ENCODE assay signal across 8 mouse cellular contexts in the genomic region with DNA sequence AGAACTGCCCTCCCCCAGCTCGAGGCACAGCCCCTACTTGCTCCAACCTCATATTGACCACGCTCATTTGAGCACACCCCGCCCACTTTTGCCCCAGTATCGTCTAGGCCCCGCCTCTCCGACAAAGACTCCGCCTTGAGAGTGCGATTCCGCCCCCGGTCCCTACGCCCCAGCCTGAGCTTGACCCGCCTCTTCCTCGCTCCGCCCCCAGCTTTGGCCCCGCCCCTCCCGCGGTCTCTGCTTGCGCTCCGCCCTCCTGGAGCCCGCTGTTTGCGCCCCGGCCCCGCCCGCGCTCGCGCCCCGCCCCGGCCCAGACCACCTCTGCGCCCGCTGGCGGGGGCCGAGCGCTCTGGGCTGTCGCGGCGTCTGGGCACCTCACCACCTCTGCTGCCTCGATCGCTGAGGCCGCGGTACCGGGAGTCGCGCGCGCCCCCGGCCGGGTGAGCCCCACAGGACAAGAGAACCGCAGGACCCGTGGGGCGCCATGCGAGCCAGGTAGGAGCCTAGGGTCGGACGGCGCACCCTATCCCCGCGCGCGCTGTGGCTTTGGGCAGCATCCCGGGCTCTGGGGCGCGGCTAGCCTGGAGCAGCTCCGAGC. TPM values are rescaled to one million over a fixed set of nuclear protein-coding genes. Genes with fewer than 3 reads are reported as not detected.
DNase-seq lines count a peak whose midpoint lies in the region; ATAC-seq and TF ChIP-seq lines count a peak whose summit lies in the region.

A gene (plus strand): TSS at position 313 of the 598 bp plus-strand sequence.

- no peak for TF ChIP-seq POLR2A in ES-Bruce4 (IDR thresholded peaks at IDR 0.05; ENCODE audit: insufficient read depth, low read length)

- TF ChIP-seq EP300 in ES-Bruce4 (IDR thresholded peaks at IDR 0.05; ENCODE audit: insufficient read depth, low read depth, low read length): no peak

- H3K4me3 ChIP-seq in ES-Bruce4 (ENCODE audit: low read depth, low read length): peak within 1 kb of the TSS; percentile 72
- peak within 1 kb of the TSS; percentile 78 for H3K4me3 ChIP-seq in forebrain, embryonic 14.5 days (ENCODE audit: low read depth, low read length)
- H3K4me3 ChIP-seq in liver, embryonic 15.5 days (replicated peaks): peak within 1 kb of the TSS; percentile 63
- H3K4me3 ChIP-seq in neural tube, embryonic 11.5 days (ENCODE audit: low read depth, low read length): peak within 1 kb of the TSS; percentile 94
- H3K4me3 ChIP-seq in stomach, embryonic 16.5 days (replicated peaks; ENCODE audit: low read length): peak within 1 kb of the TSS; percentile 83

- H3K36me3 ChIP-seq in ES-Bruce4 (ENCODE audit: control insufficient read depth, insufficient read depth, low read length, poor library complexity, severe bottlenecking): no peaks in the 10 kb centered on the region
- no peaks in the 10 kb centered on the region for H3K36me3 ChIP-seq in forebrain, embryonic 14.5 days (ENCODE audit: control insufficient read depth, insufficient read depth, low read length)
- no peaks in the 10 kb centered on the region for H3K36me3 ChIP-seq in liver, embryonic 15.5 days (replicated peaks)
- H3K36me3 ChIP-seq in neural tube, embryonic 11.5 days (ENCODE audit: control insufficient read depth, insufficient read depth, low read length): no peaks in the 10 kb centered on the region
- H3K36me3 ChIP-seq in stomach, embryonic 16.5 days (ENCODE audit: control insufficient read depth, insufficient read depth, low read length): no peaks in the 10 kb centered on the region

- H3K27me3 ChIP-seq in ES-Bruce4 (ENCODE audit: control insufficient read depth, insufficient read depth, low read length, poor library complexity, severe bottlenecking): no peaks in the 10 kb centered on the region
- no peaks in the 10 kb centered on the region for H3K27me3 ChIP-seq in forebrain, embryonic 14.5 days (replicated peaks; ENCODE audit: control insufficient read depth, insufficient read depth, low read length)
- H3K27me3 ChIP-seq in liver, embryonic 15.5 days: peaks cover 41% of the 10 kb centered on the region
- H3K27me3 ChIP-seq in neural tube, embryonic 11.5 days (ENCODE audit: control insufficient read depth, insufficient read depth, low read length): no peaks in the 10 kb centered on the region
- H3K27me3 ChIP-seq in stomach, embryonic 16.5 days (ENCODE audit: control insufficient read depth, insufficient read depth, low read length): no peaks in the 10 kb centered on the region

- peak; percentile 89 for DNase-seq in cerebellum, adult 11-12 months
- peak; percentile 99 for DNase-seq in forebrain, embryonic 14.5 days (ENCODE audit: low spot score)
- peak; percentile 99 to 100 for DNase-seq in heart, postnatal 10 days
- DNase-seq in kidney, postnatal 4 days: peak; percentile 100
- peak; percentile 100 for DNase-seq in neural tube, embryonic 11.5 days (ENCODE audit: low spot score)

- H3K4me2 ChIP-seq in forebrain, embryonic 14.5 days (ENCODE audit: low read length): peak within 1 kb of the TSS; percentile 79
- peak within 1 kb of the TSS; percentile 68 for H3K4me2 ChIP-seq in liver, embryonic 15.5 days
- H3K4me2 ChIP-seq in neural tube, embryonic 11.5 days (ENCODE audit: low read depth): peak within 1 kb of the TSS; percentile 74
- peak within 1 kb of the TSS; percentile 67 for H3K4me2 ChIP-seq in stomach, embryonic 16.5 days (ENCODE audit: low read depth, low read length)

- under 1% methylated on average over 51 of the region's 63 CpGs for whole genome bisulfite sequencing in forebrain, embryonic 14.5 days
- under 1% methylated on average over 62 of the region's 63 CpGs for WGBS in liver, embryonic 15.5 days (ENCODE audit: insufficient replicate concordance)
- under 1% methylated on average over 50 of the region's 63 CpGs for WGBS in neural tube, embryonic 11.5 days
- WGBS in stomach, embryonic 16.5 days: under 1% methylated on average over 61 of the region's 63 CpGs

- H3K4me1 ChIP-seq in ES-Bruce4 (ENCODE audit: control insufficient read depth, insufficient read depth, low read length): peaks cover 7% of the 10 kb centered on the region
- peaks cover 18% of the 10 kb centered on the region for H3K4me1 ChIP-seq in forebrain, embryonic 14.5 days (ENCODE audit: control insufficient read depth, insufficient read depth, low read length)
- peaks cover 17% of the 10 kb centered on the region; the same call in 1 of the 2 replicates for H3K4me1 ChIP-seq in liver, embryonic 15.5 days (replicated peaks)
- H3K4me1 ChIP-seq in neural tube, embryonic 11.5 days (ENCODE audit: control insufficient read depth, insufficient read depth, low read length): peaks cover 18% of the 10 kb centered on the region
- peaks cover 31% of the 10 kb centered on the region for H3K4me1 ChIP-seq in stomach, embryonic 16.5 days (ENCODE audit: control insufficient read depth, insufficient read depth, low read length)

- intact Hi-C loops in heart, postnatal 10 days (cut with DNase I): loop anchor here (2.0 to 5.0 kb wide), 5 partner anchors 19 to 313 kb away; no protein-coding TSS in a partner anchor

- no peak for TF ChIP-seq CTCF in ES-Bruce4 (IDR thresholded peaks at IDR 0.05; ENCODE audit: low read depth, low read length)

- no peaks in the 10 kb centered on the region for H3K9me3 ChIP-seq in ES-Bruce4 (replicated peaks; ENCODE audit: control insufficient read depth, insufficient read depth, low read length, poor library complexity, severe bottlenecking)
- no peaks in the 10 kb centered on the region for H3K9me3 ChIP-seq in forebrain, embryonic 14.5 days (replicated peaks; ENCODE audit: control insufficient read depth, low read length)
- H3K9me3 ChIP-seq in liver, embryonic 15.5 days (replicated peaks): no peaks in the 10 kb centered on the region
- no peaks in the 10 kb centered on the region for H3K9me3 ChIP-seq in neural tube, embryonic 11.5 days (ENCODE audit: control insufficient read depth, low read length)
- H3K9me3 ChIP-seq in stomach, embryonic 16.5 days (replicated peaks; ENCODE audit: control insufficient read depth, low read length): no peaks in the 10 kb centered on the region

- H3K27ac ChIP-seq in ES-Bruce4 (ENCODE audit: insufficient read depth, low read length): peak within 1 kb of the TSS; percentile 93
- H3K27ac ChIP-seq in forebrain, embryonic 14.5 days (ENCODE audit: low read depth, low read length): peak within 1 kb of the TSS; percentile 68
- H3K27ac ChIP-seq in liver, embryonic 15.5 days (replicated peaks): peak within 1 kb of the TSS; percentile 67
- H3K27ac ChIP-seq in neural tube, embryonic 11.5 days (ENCODE audit: low read depth, low read length): peak within 1 kb of the TSS; percentile 76
- peak within 1 kb of the TSS; percentile 86 for H3K27ac ChIP-seq in stomach, embryonic 16.5 days (ENCODE audit: low read length)

- peak within 1 kb of the TSS; percentile 82 for H3K9ac ChIP-seq in ES-Bruce4 (ENCODE audit: low read depth, poor library complexity, severe bottlenecking)
- H3K9ac ChIP-seq in forebrain, embryonic 14.5 days (ENCODE audit: low read length): peak within 1 kb of the TSS; percentile 81
- H3K9ac ChIP-seq in liver, embryonic 15.5 days: peak within 1 kb of the TSS; percentile 32; the same call in 1 of the 2 replicates
- peak within 1 kb of the TSS; percentile 92 for H3K9ac ChIP-seq in neural tube, embryonic 11.5 days (ENCODE audit: low read length)
- peak within 1 kb of the TSS; percentile 91 for H3K9ac ChIP-seq in stomach, embryonic 16.5 days (ENCODE audit: low read length)

- peak; percentile 91 for ATAC-seq in forebrain, embryonic 14.5 days
- ATAC-seq in liver, embryonic 15.5 days (ENCODE audit: insufficient read depth): peak; percentile 88
- peak; percentile 93 for ATAC-seq in neural tube, embryonic 11.5 days (ENCODE audit: insufficient read depth, low FRiP score, low TSS enrichment)
- peak; percentile 97 for ATAC-seq in stomach, embryonic 16.5 days (ENCODE audit: insufficient read depth, low FRiP score)

RNA-seq across cellular contexts. Expression of the gene that starts here (rescaled TPM):
- polyA plus RNA-seq in ES-Bruce4 (2011; ENCODE audit: insufficient read depth, insufficient read length, low read depth, missing spikeins): 32.1 and 37.6 TPM in 2 replicates
- polyA plus RNA-seq in forebrain, embryonic 14.5 days (2014; fragmentation: Nextera tagmentation; extraction: Ambion mirVana): 15.7 and 18.5 TPM in 2 replicates
- total RNA-seq in heart, postnatal 10 days (2021): 10 to 100 TPM; 26.2 to 28.6 TPM
- polyA plus RNA-seq in liver, embryonic 15.5 days (2015; fragmentation: Nextera tagmentation; extraction: Ambion mirVana): 0.99 and 1.1 TPM in 2 replicates
- 31.0 and 35.9 TPM in 2 replicates for polyA plus RNA-seq in neural tube, embryonic 11.5 days (2014; fragmentation: Nextera tagmentation; extraction: Ambion mirVana)
- polyA plus RNA-seq in stomach, embryonic 16.5 days (2015; fragmentation: Nextera tagmentation; extraction: Ambion mirVana): 20.1 and 20.6 TPM in 2 replicates

Comparison
In these comparisons a context has a peak if more than half of its experiments do, and no peak if none do; other contexts are left out.
1. Peak in every context shown above with its lines: DNase-seq, ATAC-seq, H3K4me3 ChIP-seq and H3K27ac ChIP-seq.
2. H3K9ac ChIP-seq: peak in every context shown above with its lines; median percentile 92 in neural tube, embryonic 11.5 days; 91 in stomach, embryonic 16.5 days; 82 in ES-Bruce4; 81 in forebrain, embryonic 14.5 days; 32 in liver, embryonic 15.5 days.